Mouse (Mus musculus) urinary bladder, postnatal 25 days (tissue): Measurements from ENCODE around the gene Snap23.
"Not testable (repeated sequence)": the region's sequence is repeated elsewhere in the genome, so short reads cannot be mapped to it uniquely, and the experiment has no call there.

Experiments used
- DNase-seq: peaks from one replicate; pipeline ENCODE4 v3.0.0; 2022; ENCODE audit warnings: low spot score

Gene Snap23

GRCm38 (mm10) chr2:120566886-120567797 is at the start of gene Snap23:
TSS of gene Snap23 (plus strand) at chr2:120567671.
- peak; percentile 92 for DNase-seq

GRCm38 (mm10) chr2:120518547-120519210 is 48.8 kb upstream of the Snap23 start:
- DNase-seq, result no peak

- DNase-seq, result no peak
These were observed 40.7 kb upstream of the Snap23 start for GRCm38 (mm10) chr2:120526771-120527170.

GRCm38 (mm10) chr2:120529531-120529930 is 37.9 kb upstream of the Snap23 start:
- no peak for DNase-seq

GRCm38 (mm10) chr2:120531223-120531622 is 36.2 kb upstream of the Snap23 start:
- no peak for DNase-seq

- DNase-seq, result no peak
These were observed 28.1 kb upstream of the Snap23 start for GRCm38 (mm10) chr2:120539333-120539732.

- peak; percentile 27 for DNase-seq
These were observed 27.7 kb upstream of the Snap23 start for GRCm38 (mm10) chr2:120539778-120540208.

GRCm38 (mm10) chr2:120544732-120545131 is 22.7 kb upstream of the Snap23 start:
- no peak for DNase-seq

GRCm38 (mm10) chr2:120556868-120557267 is 10.6 kb upstream of the Snap23 start:
- no peak for DNase-seq

GRCm38 (mm10) chr2:120558813-120559212 is 8.7 kb upstream of the Snap23 start:
- DNase-seq, result no peak

- no peak for DNase-seq
These were observed 5.9 kb upstream of the Snap23 start for GRCm38 (mm10) chr2:120561524-120561923.

GRCm38 (mm10) chr2:120562859-120563234 is 4.6 kb upstream of the Snap23 start:
- DNase-seq, result no peak

- DNase-seq, result peak; percentile 78
These were observed 4.1 kb upstream of the Snap23 start, which contains the start of gene Zfp106 for GRCm38 (mm10) chr2:120563235-120563990. TSS of gene Zfp106 (minus strand) at chr2:120563843.

- DNase-seq, result not testable (repeated sequence)
These were observed 2.8 kb upstream of the Snap23 start for GRCm38 (mm10) chr2:120564548-120565188.

GRCm38 (mm10) chr2:120565363-120565762 is 2.1 kb upstream of the Snap23 start:
- no peak for DNase-seq

- DNase-seq, result no peak
These were observed 388 bp downstream of the Snap23 start for GRCm38 (mm10) chr2:120567798-120568320.

GRCm38 (mm10) chr2:120571081-120571480 is 3.6 kb downstream of the Snap23 start:
- no peak for DNase-seq

GRCm38 (mm10) chr2:120572161-120572560 is 4.7 kb downstream of the Snap23 start:
- DNase-seq, result not testable (repeated sequence)

- DNase-seq, result no peak
These were observed 7.7 kb downstream of the Snap23 start for GRCm38 (mm10) chr2:120575121-120575520.

GRCm38 (mm10) chr2:120575978-120576377 is 8.5 kb downstream of the Snap23 start:
- no peak for DNase-seq

GRCm38 (mm10) chr2:120577799-120578198 is 10.3 kb downstream of the Snap23 start:
- DNase-seq, result no peak

- DNase-seq, result no peak
These were observed 10.8 kb downstream of the Snap23 start for GRCm38 (mm10) chr2:120578286-120578685.
